Mouse (Mus musculus) large intestine, adult 2 months (tissue): ENCODE data around the gene Klrb1f. TPM values are rescaled to one million over a fixed set of nuclear protein-coding genes. Genes with fewer than 3 reads are reported as not detected.
"Not testable (repeated sequence)": the region's sequence is repeated elsewhere in the genome, so short reads cannot be mapped to it uniquely, and the experiment has no call there.

Experiments used
- DNase-seq: peaks from one replicate; pipeline ENCODE4 v3.0.0-alpha.2; 2012; ENCODE audit warnings: low read depth, low spot score
- WGBS: fragments of 180-500 bp; shearing (Covaris S2); methylation state at CpG from one replicate; pipeline ENCODE4 v1.1.7; 2018; 5-methylcytosine and 5-hydroxymethylcytosine counted together
- polyA plus RNA-seq: library from polyadenylated mRNA; depleted of rRNA; stranded (reverse); fragments of >200 nt; gene quantifications from 2 replicates; pipeline ENCODE4 v1.2.3, GENCODE M21; 2012

Gene Klrb1f
- polyA plus RNA-seq, 1 experiment: 0.19 TPM

GRCm38 (mm10) chr6:129042470-129042869 is 3.2 kb upstream of the Klrb1f start:
- DNase-seq: no peak

- no peak for DNase-seq
- 62% methylated on average over 4 of the region's 4 CpGs for WGBS
Observed at GRCm38 (mm10) chr6:129048381-129048780, 2.7 kb downstream of the Klrb1f start.

GRCm38 (mm10) chr6:129048857-129049473 is 3.3 kb downstream of the Klrb1f start:
- 2% methylated on average over 13 of the region's 13 CpGs for WGBS

GRCm38 (mm10) chr6:129049596-129050251 is 4.0 kb downstream of the Klrb1f start:
- no peak for DNase-seq
- WGBS: 22% methylated on average over 8 of the region's 8 CpGs

More at GRCm38 (mm10) chr6:129048857-129049473, 3.3 kb downstream of the Klrb1f start:
- DNase-seq: peak; percentile 31

- DNase-seq: no peak
- WGBS: 94% methylated on average over 3 of the region's 3 CpGs
Observed at GRCm38 (mm10) chr6:129051086-129051485, 5.4 kb downstream of the Klrb1f start.

- 73% methylated on average over 5 of the region's 5 CpGs for WGBS
- DNase-seq: no peak
Observed at GRCm38 (mm10) chr6:129051731-129052130, 6.0 kb downstream of the Klrb1f start.

- WGBS: 81% methylated on average over 3 of the region's 3 CpGs
- no peak for DNase-seq
Observed at GRCm38 (mm10) chr6:129056237-129056636, 10.5 kb downstream of the Klrb1f start.

GRCm38 (mm10) chr6:129058013-129058412 is 12.3 kb downstream of the Klrb1f start:
- DNase-seq: no peak

GRCm38 (mm10) chr6:129065407-129065806 is 19.7 kb downstream of the Klrb1f start:
- 50% methylated on average over 3 of the region's 3 CpGs for WGBS

GRCm38 (mm10) chr6:129065857-129066256 is 20.2 kb downstream of the Klrb1f start:
- WGBS: 89% methylated on average over 3 of the region's 3 CpGs
- DNase-seq: no peak

More at GRCm38 (mm10) chr6:129065407-129065806, 19.7 kb downstream of the Klrb1f start:
- no peak for DNase-seq

GRCm38 (mm10) chr6:129066530-129066929 is 20.8 kb downstream of the Klrb1f start:
- DNase-seq: no peak

- 26% methylated on average over 1 of the region's 1 CpGs for WGBS
- DNase-seq: no peak
Observed at GRCm38 (mm10) chr6:129066986-129067385, 21.3 kb downstream of the Klrb1f start.

GRCm38 (mm10) chr6:129085098-129085497 is 39.4 kb downstream of the Klrb1f start:
- WGBS: 94% methylated on average over 6 of the region's 6 CpGs
- no peak for DNase-seq

- DNase-seq: not testable (repeated sequence)
Observed at GRCm38 (mm10) chr6:129086031-129086430, 40.3 kb downstream of the Klrb1f start.

GRCm38 (mm10) chr6:129088161-129088560 is 42.5 kb downstream of the Klrb1f start:
- no peak for DNase-seq
- 91% methylated on average over 1 of the region's 1 CpGs for WGBS

More at GRCm38 (mm10) chr6:129086031-129086430, 40.3 kb downstream of the Klrb1f start:
- WGBS: 84% methylated on average over 2 of the region's 2 CpGs

GRCm38 (mm10) chr6:129088596-129088995 is 42.9 kb downstream of the Klrb1f start:
- DNase-seq: not testable (repeated sequence)
- whole genome bisulfite sequencing: 94% methylated on average over 8 of the region's 8 CpGs

- no peak for DNase-seq
Observed at GRCm38 (mm10) chr6:129095166-129095565, 49.5 kb downstream of the Klrb1f start.

- no peak for DNase-seq
- WGBS: 14% methylated on average over 1 of the region's 1 CpGs
Observed at GRCm38 (mm10) chr6:129097929-129098328, 52.2 kb downstream of the Klrb1f start.

GRCm38 (mm10) chr6:129100794-129101193 is 55.1 kb downstream of the Klrb1f start, which contains the start of gene Clec2e:
Clec2e (minus strand) TSS chr6:129100913.
- DNase-seq: not testable (repeated sequence)
- 18% methylated on average over 1 of the region's 1 CpGs for WGBS

GRCm38 (mm10) chr6:129101604-129102003 is 55.9 kb downstream of the Klrb1f start:
- WGBS: 24% methylated on average over 1 of the region's 1 CpGs
- DNase-seq: peak; percentile 77

GRCm38 (mm10) chr6:129102858-129103555 is 57.3 kb downstream of the Klrb1f start:
- DNase-seq: no peak
- WGBS: 69% methylated on average over 4 of the region's 4 CpGs
